In the genomic region with DNA sequence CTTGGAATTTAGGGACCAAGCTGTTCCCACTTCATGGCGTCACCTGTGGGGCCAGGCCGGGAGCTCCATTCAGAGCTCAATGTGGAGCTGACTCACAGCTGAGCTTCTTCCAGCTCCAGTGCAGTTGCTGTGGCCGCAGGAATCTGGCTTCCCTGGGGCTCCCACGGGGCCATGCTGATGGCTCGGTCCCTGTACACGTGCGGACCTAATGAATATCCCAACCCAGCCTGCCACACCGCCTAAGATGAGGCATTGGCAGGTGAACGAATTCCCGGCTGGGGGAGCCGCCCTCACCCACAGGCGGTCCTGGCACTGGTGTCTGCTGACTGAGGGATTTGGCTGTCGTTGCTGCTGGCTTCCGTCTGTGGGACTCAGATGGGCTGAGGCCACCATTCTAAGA, we compare ENCODE assay signal across 13 mouse cellular contexts. TPM values are rescaled to one million over a fixed set of nuclear protein-coding genes. Genes with fewer than 3 reads are reported as not detected.
DNase-seq lines count a peak whose midpoint lies in the region; TF ChIP-seq lines count a peak whose summit lies in the region.
"Had no signal": no experiment of that assay in that cellular context is flagged by ENCODE, and none has a peak within 500 bp of the region (broad histone marks: within the 10 kb centered on the region; RNA-seq: fewer than 3 reads in every experiment).

No protein-coding gene starts in this region.

- no peaks in the 10 kb centered on the region for H3K36me3 ChIP-seq in heart, adult 2 months (ENCODE audit: control insufficient read depth, insufficient read depth, low read length)
- H3K36me3 ChIP-seq in heart, embryonic 10.5 days, result no peaks in the 10 kb centered on the region
- H3K36me3 ChIP-seq in E14TG2a.4 (ENCODE audit: insufficient read depth, low read length), result no peaks in the 10 kb centered on the region
- H3K36me3 ChIP-seq: liver, embryonic 13.5 days; midbrain, embryonic 12.5 days had no signal

- no peak for TF ChIP-seq EP300 in heart, adult 2 months (IDR thresholded peaks at IDR 0.05; ENCODE audit: insufficient read depth, low read depth, low read length)

- H3K27me3 ChIP-seq in heart, adult 2 months (ENCODE audit: control insufficient read depth, insufficient read depth, low read length), result no peaks in the 10 kb centered on the region
- peaks cover 16% of the 10 kb centered on the region; the same call in 1 of the 2 replicates for H3K27me3 ChIP-seq in heart, embryonic 10.5 days (ENCODE audit: insufficient read depth, poor library complexity, severe bottlenecking)
- peaks cover 13% of the 10 kb centered on the region for H3K27me3 ChIP-seq in E14TG2a.4 (ENCODE audit: insufficient read depth, low read length)
- H3K27me3 ChIP-seq: liver, embryonic 13.5 days; midbrain, embryonic 12.5 days had no signal

- H3K4me3 ChIP-seq in heart, adult 2 months, result no peak overlapping the region
- no peak overlapping the region for H3K4me3 ChIP-seq in heart, embryonic 10.5 days
- H3K4me3 ChIP-seq in E14TG2a.4 (replicated peaks; ENCODE audit: low read length), result peak overlapping the region; percentile 64
- H3K4me3 ChIP-seq: liver, embryonic 13.5 days; midbrain, embryonic 12.5 days had no signal

- H3K9ac ChIP-seq in heart, adult 2 months (ENCODE audit: low read depth, low read length), result no peak overlapping the region
- H3K9ac ChIP-seq: liver, embryonic 13.5 days; midbrain, embryonic 12.5 days had no signal

- no peak overlapping the region for H3K27ac ChIP-seq in heart, adult 2 months
- H3K27ac ChIP-seq in heart, embryonic 10.5 days, result no peak overlapping the region
- H3K27ac ChIP-seq: liver, embryonic 13.5 days; midbrain, embryonic 12.5 days had no signal

- no peak for TF ChIP-seq POLR2A in heart, adult 2 months (IDR thresholded peaks at IDR 0.05; ENCODE audit: insufficient read depth, low read depth, low read length)

- peak; percentile 44 to 53 for DNase-seq in heart, adult 2 months
- DNase-seq in heart, embryonic 10.5 days (ENCODE audit: low spot score), result no peak
- DNase-seq in cerebellum, adult 9-10 months, result peak; percentile 53
- DNase-seq in heart, postnatal 10 days, result peak; percentile 51 to 56
- no peak for DNase-seq in frontal cortex, postnatal 14 days (ENCODE audit: low spot score in 2 of 2)
- DNase-seq in ovary, postnatal 14 days (ENCODE audit: low spot score), result no peak
- DNase-seq in kidney, postnatal 10 days, result no peak
- DNase-seq: kidney, postnatal 14 days; liver, embryonic 13.5 days; retina, postnatal 1 day; thymus, adult 2 months had no signal

- intact Hi-C loops in heart, adult 2 months (cut with DNase I), result no loop called here
- intact Hi-C loops in heart, postnatal 10 days (cut with DNase I), result no loop called here

- 41% methylated on average over 14 of the region's 14 CpGs for WGBS in heart, adult 2 months
- WGBS in heart, embryonic 10.5 days, result 65% methylated on average over 14 of the region's 14 CpGs

- TF ChIP-seq CTCF in heart, adult 2 months (IDR thresholded peaks at IDR 0.05), result no peak
- no peak for TF ChIP-seq CTCF in E14TG2a.4 (conservative IDR thresholded peaks at IDR 0.05; ENCODE audit: low read length)

- H3K9me3 ChIP-seq in heart, embryonic 10.5 days, result no peaks in the 10 kb centered on the region
- H3K9me3 ChIP-seq in E14TG2a.4 (ENCODE audit: low read length), result no peaks in the 10 kb centered on the region; the same call in 1 of the 2 replicates
- H3K9me3 ChIP-seq: midbrain, embryonic 12.5 days had no signal

- H3K79me2 ChIP-seq in heart, adult 2 months (replicated peaks; ENCODE audit: control insufficient read depth, insufficient read depth, low read length), result no peaks in the 10 kb centered on the region

- no peaks in the 10 kb centered on the region for H3K4me1 ChIP-seq in heart, adult 2 months (ENCODE audit: control insufficient read depth, insufficient read depth, low read length)
- peaks cover 12% of the 10 kb centered on the region for H3K4me1 ChIP-seq in heart, embryonic 10.5 days
- H3K4me1 ChIP-seq in E14TG2a.4 (replicated peaks; ENCODE audit: low read depth, low read length), result peaks cover 21% of the 10 kb centered on the region
- H3K4me1 ChIP-seq: liver, embryonic 13.5 days had no signal

RNA-seq across cellular contexts. Expression of a gene that starts 29.5 kb away (rescaled TPM):
- 1 to 10 TPM; 4.9 to 5.0 TPM for total RNA-seq in heart, adult 2 months (2021)
- polyA plus RNA-seq in heart, adult 2 months (2012; rRNA removed), result 3.1 and 4.5 TPM in 2 replicates
- polyA plus RNA-seq in heart, embryonic 10.5 days (2016; fragmentation: Nextera tagmentation; extraction: Ambion mirVana), result 3.4 and 4.8 TPM in 2 replicates
- total RNA-seq in heart, postnatal 10 days (2021), result 10 to 100 TPM; 11.5 to 13.0 TPM

Comparison
In these comparisons a context has a peak if more than half of its experiments do, and no peak if none do; other contexts are left out.
1. DNase-seq: peak in heart, adult 2 months (2 of 2), cerebellum, adult 9-10 months (single experiment) and heart, postnatal 10 days (2 of 2); none in heart, embryonic 10.5 days (single experiment), frontal cortex, postnatal 14 days (0 of 2), ovary, postnatal 14 days (single experiment) and kidney, postnatal 10 days (single experiment).